In genomic region chr11:103132576-103133455, GRCm38 (mm10) we compare ENCODE assay signal across 8 mouse cellular contexts. TPM values are rescaled to one million over a fixed set of nuclear protein-coding genes. Genes with fewer than 3 reads are reported as not detected.
A peak's percentile ranks its signal among the peaks of the same experiment; 100 is the strongest.
DNase-seq lines count a peak whose midpoint lies in the region; ATAC-seq lines count a peak whose summit lies in the region.

No protein-coding gene starts in this region.

- under 1% methylated on average over 50 of the region's 58 CpGs for WGBS in hindbrain, embryonic 11.5 days

- H3K4me2 ChIP-seq in hindbrain, embryonic 11.5 days (replicated peaks; ENCODE audit: low read depth, low read length): peak overlapping the region; percentile 75

- peak overlapping the region; percentile 91 for H3K4me3 ChIP-seq in hindbrain, embryonic 11.5 days (ENCODE audit: low read depth, low read length)

- H3K27me3 ChIP-seq in hindbrain, embryonic 11.5 days (ENCODE audit: control insufficient read depth, insufficient read depth, low read length): no peaks in the 10 kb centered on the region

- H3K9me3 ChIP-seq in hindbrain, embryonic 11.5 days (ENCODE audit: control insufficient read depth, low read length): no peaks in the 10 kb centered on the region

- DNase-seq in Muller cell, postnatal 12 days (ENCODE audit: inconsistent ontology term): peak; percentile 100
- peak; percentile 100 for DNase-seq in cerebellum, adult 9-11 months
- DNase-seq in frontal cortex, adult 2 months (ENCODE audit: extremely low spot score in 1 of 2, low spot score in 1 of 2): peak; percentile 100
- DNase-seq in hindbrain, embryonic 11.5 days (ENCODE audit: low spot score): peak; percentile 99
- peak; percentile 100 for DNase-seq in layer of hippocampus, postnatal 10 days (ENCODE audit: low spot score in 2 of 2)
- peak; percentile 100 for DNase-seq in lung, postnatal 10 days
- DNase-seq in ovary, postnatal 36 days (ENCODE audit: low spot score): peak; percentile 99
- DNase-seq in thymus, postnatal 25 days: peak; percentile 100

- ATAC-seq in hindbrain, embryonic 11.5 days (ENCODE audit: low FRiP score): peak; percentile 91

- H3K36me3 ChIP-seq in hindbrain, embryonic 11.5 days (ENCODE audit: control insufficient read depth, insufficient read depth, low read length): no peaks in the 10 kb centered on the region

- H3K9ac ChIP-seq in hindbrain, embryonic 11.5 days (ENCODE audit: low read depth, low read length): peak overlapping the region; percentile 100

- H3K4me1 ChIP-seq in hindbrain, embryonic 11.5 days (replicated peaks; ENCODE audit: control insufficient read depth, insufficient read depth, low read length): no peaks in the 10 kb centered on the region; the same call in 1 of the 2 replicates

- H3K27ac ChIP-seq in hindbrain, embryonic 11.5 days (ENCODE audit: low read depth, low read length): peak overlapping the region; percentile 97

RNA-seq across cellular contexts. Expression of gene Hexim2, which starts 0.6 kb away (rescaled TPM):
- 11.5 and 14.1 TPM in 2 replicates for polyA plus RNA-seq in frontal cortex, adult 2 months (2012; rRNA removed)
- 5.2 and 7.3 TPM in 2 replicates for polyA plus RNA-seq in hindbrain, embryonic 11.5 days (2014; fragmentation: Nextera tagmentation; extraction: Ambion mirVana)
- 10 to 100 TPM; 14.4 to 16.9 TPM for total RNA-seq in layer of hippocampus, postnatal 10 days (2021)

RNA-seq across cellular contexts. Expression of gene Hexim1, which starts 16.8 kb away (rescaled TPM):
- polyA plus RNA-seq in frontal cortex, adult 2 months (2012; rRNA removed): 25.6 and 25.8 TPM in 2 replicates
- polyA plus RNA-seq in hindbrain, embryonic 11.5 days (2014; fragmentation: Nextera tagmentation; extraction: Ambion mirVana): 4.1 and 5.4 TPM in 2 replicates
- 10 to 100 TPM; 38.0 to 38.7 TPM for total RNA-seq in layer of hippocampus, postnatal 10 days (2021)

RNA-seq across cellular contexts. Expression of gene Acbd4, which starts 31.3 kb away (rescaled TPM):
- 38.1 and 44.9 TPM in 2 replicates for polyA plus RNA-seq in frontal cortex, adult 2 months (2012; rRNA removed)
- polyA plus RNA-seq in hindbrain, embryonic 11.5 days (2014; fragmentation: Nextera tagmentation; extraction: Ambion mirVana): 4.9 and 6.2 TPM in 2 replicates
- total RNA-seq in layer of hippocampus, postnatal 10 days (2021): 10 to 100 TPM; 63.1 to 66.1 TPM

RNA-seq across cellular contexts. Expression of gene Plcd3, which starts 31.4 kb away (rescaled TPM):
- polyA plus RNA-seq in frontal cortex, adult 2 months (2012; rRNA removed): 12.3 and 13.3 TPM in 2 replicates
- 1.0 and 1.7 TPM in 2 replicates for polyA plus RNA-seq in hindbrain, embryonic 11.5 days (2014; fragmentation: Nextera tagmentation; extraction: Ambion mirVana)
- 10 to 100 TPM; 13.4 to 13.7 TPM for total RNA-seq in layer of hippocampus, postnatal 10 days (2021)

RNA-seq across cellular contexts. Expression of gene Fmnl1, which starts 38.1 kb away (rescaled TPM):
- 76.2 and 85.2 TPM in 2 replicates for polyA plus RNA-seq in frontal cortex, adult 2 months (2012; rRNA removed)
- polyA plus RNA-seq in hindbrain, embryonic 11.5 days (2014; fragmentation: Nextera tagmentation; extraction: Ambion mirVana): 0.91 and 1.1 TPM in 2 replicates
- total RNA-seq in layer of hippocampus, postnatal 10 days (2021): 10 to 100 TPM; 83.4 to 87.0 TPM

Comparison
In these comparisons a context has a peak if more than half of its experiments do, and no peak if none do; other contexts are left out.
1. Peak in every context shown above with its lines: DNase-seq, ATAC-seq, H3K4me3 ChIP-seq and H3K27ac ChIP-seq.